Mouse (Mus musculus) ES-Bruce4 (cell line): ENCODE measurements around the gene Trio. TPM values are rescaled to one million over a fixed set of nuclear protein-coding genes. Genes with fewer than 3 reads are reported as not detected.
A peak's percentile ranks its signal among the peaks of the same experiment; 100 is the strongest.

ENCODE experiments used
- H3K27ac ChIP-seq: 2 replicates; pipeline ENCODE4 v1.5.1; 2012; ENCODE audit warnings: low read length, inconsistent platforms; ENCODE audit not compliant: insufficient read depth
- H3K27me3 ChIP-seq: 2 replicates; pipeline ENCODE4 v1.6.1; 2012; ENCODE audit warnings: mild to moderate bottlenecking, low read length, inconsistent platforms; ENCODE audit not compliant: control insufficient read depth, poor library complexity, insufficient read depth, severe bottlenecking
- H3K36me3 ChIP-seq: 2 replicates; pipeline ENCODE4 v1.6.1; 2012; ENCODE audit warnings: inconsistent platforms, mild to moderate bottlenecking, low read length, moderate library complexity; ENCODE audit not compliant: control insufficient read depth, poor library complexity, insufficient read depth, severe bottlenecking
- H3K4me1 ChIP-seq: one replicate; pipeline ENCODE4 v1.8.1; 2011; ENCODE audit warnings: low read length; ENCODE audit not compliant: control insufficient read depth, insufficient read depth
- H3K4me3 ChIP-seq: 2 replicates; pipeline ENCODE4 v1.5.1; 2011; ENCODE audit warnings: low read depth, mild to moderate bottlenecking, low read length
- H3K9ac ChIP-seq: 2 replicates; pipeline ENCODE4 v1.6.1; 2012; ENCODE audit warnings: low read depth, mild to moderate bottlenecking, inconsistent platforms; ENCODE audit not compliant: poor library complexity, severe bottlenecking
- H3K9me3 ChIP-seq: replicated peaks from 2 replicates; pipeline ENCODE4 v1.6.1; 2012; ENCODE audit warnings: mild to moderate bottlenecking, low read length, inconsistent platforms; ENCODE audit not compliant: control insufficient read depth, poor library complexity, insufficient read depth, severe bottlenecking
- CTCF ChIP-seq: IDR thresholded peaks from one replicate; pipeline ENCODE4 v1.8.1; 2011; ENCODE audit warnings: low read depth, low read length
- EP300 ChIP-seq: IDR thresholded peaks from 2 replicates; pipeline ENCODE4 v1.6.1; 2011; ENCODE audit warnings: low read depth, low read length; ENCODE audit not compliant: insufficient read depth
- POLR2A ChIP-seq: IDR thresholded peaks from one replicate; pipeline ENCODE4 v1.8.1; 2011; ENCODE audit warnings: low read length; ENCODE audit not compliant: insufficient read depth
- polyA plus RNA-seq: library from polyadenylated mRNA; stranded (reverse); fragments of >200 nt; gene quantifications from 2 replicates; pipeline ENCODE4 v1.2.4, GENCODE M21; 2011; ENCODE audit warnings: low read depth; ENCODE audit not compliant: missing spikeins, insufficient read depth, insufficient read length

Trio gene
- polyA plus RNA-seq, 1 experiment, result 62.2 TPM

DNA sequence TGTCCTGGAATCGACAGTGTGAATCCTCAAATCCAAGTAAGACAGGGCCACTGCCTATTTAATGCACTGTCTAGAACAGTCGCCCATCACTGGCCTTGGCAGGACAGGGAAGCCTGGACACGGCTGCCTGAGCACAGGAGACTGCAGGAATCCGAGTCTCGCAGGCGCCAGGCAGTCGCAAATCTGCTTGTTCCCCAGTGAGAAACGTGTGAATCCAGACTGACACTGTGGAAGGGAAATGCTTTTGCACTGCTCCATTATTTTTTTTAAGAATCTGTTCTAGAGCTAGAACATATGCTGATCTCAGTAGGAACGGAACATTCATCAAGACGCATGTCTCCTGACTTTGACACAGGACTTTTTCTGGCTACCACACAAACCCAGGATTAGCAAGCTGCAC is 208.6 kb downstream of the Trio start:
- H3K9ac ChIP-seq, result no peak overlapping the region
- no peaks in the 10 kb centered on the region for H3K9me3 ChIP-seq
- H3K27ac ChIP-seq, result no peak overlapping the region
- H3K36me3 ChIP-seq, result no peaks in the 10 kb centered on the region
- TF ChIP-seq CTCF (no peak), EP300 (no peak), POLR2A (no peak)
- no peak overlapping the region for H3K4me3 ChIP-seq
- no peaks in the 10 kb centered on the region for H3K27me3 ChIP-seq
- H3K4me1 ChIP-seq, result peaks cover 2% of the 10 kb centered on the region

DNA sequence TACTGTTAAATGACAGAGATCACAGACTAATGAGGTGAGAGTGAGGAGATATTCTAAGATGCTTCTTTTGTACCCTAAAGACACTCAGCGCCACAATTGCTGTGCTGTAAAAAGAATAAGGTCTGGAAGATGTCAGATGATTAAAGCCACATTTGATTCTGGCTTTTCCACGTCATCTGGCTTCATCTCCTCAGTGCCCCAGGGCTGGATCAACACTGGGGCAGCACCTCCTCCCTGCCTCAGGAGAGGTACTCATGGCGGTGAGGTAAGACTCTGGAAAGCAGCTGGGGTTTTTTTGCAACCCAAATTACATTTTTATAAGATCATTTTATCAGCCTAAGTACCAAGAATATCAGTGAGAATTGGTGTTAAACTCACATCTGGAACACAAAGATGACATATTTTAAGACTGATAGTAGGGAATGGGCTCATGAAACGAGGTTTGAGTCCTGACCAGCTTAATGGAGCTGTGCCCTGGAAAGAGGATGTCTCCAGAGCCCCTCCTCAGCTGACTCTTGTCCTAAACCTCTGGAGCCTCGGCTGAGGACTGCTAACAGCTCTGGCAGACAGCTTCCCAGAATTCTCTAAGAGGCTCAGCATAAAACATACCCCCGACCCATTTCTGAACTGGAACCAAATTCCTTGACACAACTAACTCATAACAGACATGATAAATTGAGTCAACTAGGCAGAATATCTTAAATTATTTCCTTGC is 210.8 kb downstream of the Trio start:
- H3K9me3 ChIP-seq, result no peaks in the 10 kb centered on the region
- H3K4me1 ChIP-seq, result peaks cover 2% of the 10 kb centered on the region
- no peak overlapping the region for H3K27ac ChIP-seq
- TF ChIP-seq EP300 (no peak), POLR2A (no peak), CTCF (no peak)
- H3K27me3 ChIP-seq, result no peaks in the 10 kb centered on the region
- no peak overlapping the region for H3K4me3 ChIP-seq
- no peak overlapping the region for H3K9ac ChIP-seq
- H3K36me3 ChIP-seq, result no peaks in the 10 kb centered on the region

DNA sequence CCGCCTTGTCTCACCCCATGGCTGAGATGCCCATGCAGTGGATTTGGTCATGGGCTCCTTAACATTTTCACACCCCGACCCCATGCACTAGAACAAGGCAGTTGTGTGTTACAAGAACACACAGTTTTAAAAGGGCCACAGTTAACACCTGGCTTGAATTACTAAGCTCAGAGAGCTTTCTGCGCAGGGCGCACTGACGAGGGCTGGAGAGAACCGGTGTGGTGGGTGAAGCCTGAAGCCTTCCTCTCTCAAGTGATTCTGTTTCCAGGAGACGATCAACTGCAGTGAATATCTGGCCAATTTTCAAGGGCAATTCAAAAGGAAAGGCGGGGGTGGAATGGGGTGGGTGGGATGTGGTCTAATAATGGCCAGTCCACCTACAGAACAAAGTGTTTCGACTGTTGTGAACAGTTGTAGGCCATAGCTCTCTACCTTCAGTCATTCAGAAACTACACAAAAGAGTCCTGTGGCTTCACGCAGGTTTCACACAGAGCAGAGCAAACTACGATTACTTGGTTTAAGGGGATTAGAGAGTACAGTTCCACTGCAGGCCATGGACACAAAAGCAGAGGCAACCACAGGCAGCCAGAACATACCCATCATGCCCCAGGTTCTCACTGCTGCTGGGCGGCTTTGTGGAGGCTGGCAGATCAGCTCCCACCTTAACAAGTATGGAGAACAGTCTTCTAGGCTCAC is 214.7 kb downstream of the Trio start:
- Histone ChIP-seq H3K9ac (no peak overlapping the region), H3K4me1 (no peaks in the 10 kb centered on the region), H3K27ac (no peak overlapping the region), H3K4me3 (no peak overlapping the region), H3K27me3 (no peaks in the 10 kb centered on the region), H3K9me3 (no peaks in the 10 kb centered on the region), H3K36me3 (no peaks in the 10 kb centered on the region)
- TF ChIP-seq EP300 (no peak), POLR2A (no peak), CTCF (no peak)

DNA sequence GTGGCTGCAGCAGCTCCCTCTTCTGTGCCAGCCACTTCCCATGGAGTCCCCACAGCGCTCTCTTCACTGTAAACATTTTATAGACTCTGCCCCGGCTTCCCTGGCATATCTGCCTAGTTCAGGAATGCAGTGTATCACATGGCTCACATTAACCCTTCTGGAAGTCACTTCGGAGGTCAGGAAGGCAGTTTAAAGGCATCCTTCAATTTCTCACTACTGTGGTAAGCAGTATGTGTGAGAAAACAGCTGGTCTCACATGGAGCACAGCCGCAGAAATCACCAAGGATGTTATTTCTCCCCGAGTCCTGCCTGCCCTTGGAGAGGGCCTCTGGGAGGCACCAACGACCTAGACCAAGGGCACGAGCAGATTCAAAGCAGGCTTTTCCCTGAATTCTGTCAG is 215.4 kb downstream of the Trio start:
- H3K4me3 ChIP-seq, result no peak overlapping the region
- no peaks in the 10 kb centered on the region for H3K9me3 ChIP-seq
- TF ChIP-seq EP300 (no peak), POLR2A (no peak), CTCF (no peak)
- no peaks in the 10 kb centered on the region for H3K4me1 ChIP-seq
- H3K27ac ChIP-seq, result no peak overlapping the region
- no peaks in the 10 kb centered on the region for H3K36me3 ChIP-seq
- H3K27me3 ChIP-seq, result no peaks in the 10 kb centered on the region
- no peak overlapping the region for H3K9ac ChIP-seq

DNA sequence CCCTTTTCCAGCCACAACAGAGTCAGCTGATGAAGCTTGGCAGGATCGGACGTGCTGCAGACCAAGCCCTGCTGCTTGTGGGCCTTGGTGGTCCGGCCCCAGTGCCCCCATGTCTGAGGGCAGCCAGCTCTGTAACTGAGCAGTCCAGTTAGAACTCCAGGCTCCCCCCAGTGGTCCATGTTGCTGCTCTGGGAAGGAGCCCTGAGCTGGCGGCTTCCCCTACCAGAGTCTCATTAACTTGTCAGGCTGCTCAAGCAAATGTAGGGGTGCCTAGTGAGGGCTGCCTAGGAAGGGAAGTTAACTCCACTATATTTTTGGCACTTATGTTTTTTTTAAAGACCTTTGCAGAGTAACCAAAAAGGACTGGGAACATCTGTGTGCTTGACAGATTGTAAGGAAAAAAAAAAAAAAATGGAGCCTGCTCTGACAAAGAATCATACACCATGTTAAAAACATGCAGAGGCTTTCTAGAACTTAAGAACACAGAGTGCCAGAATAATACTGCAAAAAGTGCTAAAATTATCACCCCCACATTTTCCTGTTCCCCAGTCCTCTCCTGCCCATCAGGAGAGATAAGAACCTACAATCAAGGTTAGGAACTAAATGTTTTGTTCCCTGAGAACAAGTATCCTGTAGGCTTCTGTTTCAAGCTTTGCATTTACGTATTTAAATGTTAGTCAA is 216.9 kb downstream of the Trio start:
- TF ChIP-seq CTCF (peak; percentile 3), POLR2A (no peak), EP300 (no peak)
- Histone ChIP-seq H3K9me3 (no peaks in the 10 kb centered on the region), H3K27ac (no peak overlapping the region), H3K27me3 (no peaks in the 10 kb centered on the region), H3K4me3 (no peak overlapping the region), H3K4me1 (peaks cover 1% of the 10 kb centered on the region), H3K9ac (no peak overlapping the region), H3K36me3 (no peaks in the 10 kb centered on the region)
